Mouse (Mus musculus): Measurements from ENCODE around the gene Snrpb2.
A peak's percentile ranks its signal among the peaks of the same experiment; 100 is the strongest.

Gene Snrpb2

GRCm38 (mm10) chr2:143094761-143095160 is 31.9 kb downstream of the Snrpb2 start:
- no peak for DNase-seq

- DNase-seq: no peak
Observed at GRCm38 (mm10) chr2:143097170-143097569, 34.3 kb downstream of the Snrpb2 start.

- peak; percentile 23 to 44 for DNase-seq
Observed at GRCm38 (mm10) chr2:143113859-143114258, 51.0 kb downstream of the Snrpb2 start.

GRCm38 (mm10) chr2:143114716-143115115 is 51.9 kb downstream of the Snrpb2 start:
- DNase-seq: peak; percentile 56 to 58

GRCm38 (mm10) chr2:143117453-143117852 is 54.6 kb downstream of the Snrpb2 start:
- peak; percentile 39 to 57 for DNase-seq

DNA sequence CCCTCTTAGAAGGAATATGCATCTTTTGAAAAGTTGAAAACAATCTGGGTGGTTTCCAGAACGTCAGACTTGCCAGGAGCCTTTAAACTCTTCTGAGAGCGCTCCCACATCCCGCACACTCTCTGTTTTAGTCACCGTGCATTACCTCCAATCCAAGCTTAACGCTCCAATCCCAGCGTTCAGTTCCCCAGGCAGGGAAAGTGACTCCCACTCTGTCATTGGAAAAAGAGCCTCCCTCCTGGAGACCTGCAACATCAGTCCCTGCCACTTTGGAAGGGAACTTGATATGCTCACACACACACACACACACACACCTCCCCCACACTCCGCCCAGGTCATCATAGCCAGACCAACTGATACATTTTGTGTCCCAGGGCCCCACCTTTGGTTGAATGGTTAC is 55.4 kb downstream of the Snrpb2 start:
- DNase-seq: no peak

Measured in cerebellum, adult 18-20 months (tissue).